Mouse (Mus musculus) CD4-positive, CD25-positive, alpha-beta regulatory T cell (primary cell): ENCODE data around the gene Ppp1r2. TPM values are rescaled to one million over a fixed set of nuclear protein-coding genes. Genes with fewer than 3 reads are reported as not detected.

Experiments used
- polyA plus RNA-seq: library from polyadenylated mRNA; unstranded; fragments of 100-300 nt; shearing (Covaris generic); gene quantifications from one replicate; pipeline ENCODE4 v1.2.1, GENCODE M21; 2017

The Ppp1r2 gene
- polyA plus RNA-seq, result 46.9 TPM

DNA sequence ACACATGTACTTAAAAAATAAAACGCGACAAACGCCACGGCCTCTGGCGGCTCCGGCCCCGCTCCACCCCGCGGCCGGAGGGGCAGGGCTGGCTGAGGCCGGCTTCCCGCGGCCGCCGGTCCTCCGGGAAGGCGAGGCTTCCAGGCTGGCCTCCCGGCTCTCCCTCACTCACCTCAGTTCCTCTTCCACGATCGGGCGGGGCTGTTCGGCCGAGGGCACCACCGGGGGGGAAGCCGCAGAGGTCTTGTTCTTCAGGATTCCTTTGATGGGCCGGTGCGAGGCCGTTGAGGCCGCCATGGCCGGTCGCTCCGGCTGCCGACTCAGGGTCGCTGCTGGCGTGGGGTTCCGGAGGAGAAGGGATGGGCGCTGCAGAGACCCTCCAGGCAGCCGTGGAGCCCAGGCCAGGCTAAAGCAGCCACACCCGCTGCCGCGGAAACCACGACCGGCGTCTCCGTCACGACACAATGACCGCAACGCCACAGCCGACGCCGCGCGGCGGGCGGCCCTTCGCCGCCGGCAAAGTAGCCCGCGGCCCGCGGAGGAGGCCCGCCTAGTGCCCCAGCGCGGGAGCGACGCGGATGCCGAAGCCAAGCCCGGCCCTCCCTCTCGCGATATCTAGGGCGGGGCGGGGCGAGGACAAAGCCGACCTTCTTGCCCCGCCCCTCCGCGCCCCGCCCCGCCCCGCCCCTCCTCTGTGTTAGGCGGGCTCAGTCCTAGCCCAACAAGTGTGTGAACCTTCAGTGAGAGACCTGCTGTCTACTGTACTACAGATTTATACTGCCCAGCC is at the start of gene Ppp1r2:
Gene Ppp1r2, minus strand, starts transcription at position 604 of the 787 bp plus-strand sequence.

DNA sequence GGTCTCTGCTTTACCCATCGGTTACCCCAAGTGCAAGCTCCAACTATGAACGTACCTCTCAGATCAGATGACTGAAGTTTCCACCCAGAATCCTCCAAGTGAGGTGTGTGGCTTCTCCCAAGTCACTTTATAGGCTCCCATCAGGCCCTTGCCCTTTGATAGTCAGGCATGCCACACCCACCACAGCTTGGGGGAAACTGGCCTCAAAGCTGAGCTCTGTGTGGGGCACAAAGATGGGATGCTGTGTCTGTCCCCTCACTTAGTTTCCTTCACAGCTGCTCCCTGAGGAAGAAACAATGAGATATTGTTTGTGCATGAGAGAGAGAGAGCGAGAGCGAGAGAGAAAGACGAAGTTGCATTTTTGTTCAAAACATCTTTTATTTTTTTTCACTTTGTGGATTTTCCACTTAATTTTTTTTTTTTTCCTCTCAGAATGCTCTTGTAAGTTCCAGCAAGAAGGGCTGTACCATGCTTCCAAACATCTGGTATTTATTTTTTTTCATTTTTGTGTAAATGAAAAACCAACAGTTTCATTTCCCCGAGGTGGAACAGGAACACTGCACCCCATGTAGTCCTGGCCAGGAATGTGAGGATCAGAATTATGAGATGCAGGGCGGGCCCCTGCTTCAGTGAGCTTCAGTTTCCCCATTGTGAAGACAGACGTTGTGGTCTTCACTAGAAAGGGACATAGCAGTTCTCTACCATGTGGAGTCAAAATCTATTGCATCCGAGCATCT is 39.6 kb upstream of the Ppp1r2 start, which contains the start of gene Apod:
Gene Apod, minus strand, starts transcription at position 312 of the 737 bp plus-strand sequence.

Other genes with a start within 250 kb of the Ppp1r2 start
- gene Xxylt1, start 193.8 kb downstream of the Ppp1r2 start, polyA plus RNA-seq, result 73.5 TPM
- gene Acap2, start 74.0 kb downstream of the Ppp1r2 start, polyA plus RNA-seq, result 41.9 TPM
- 0.11 TPM for gene Apod, start 39.5 kb upstream of the Ppp1r2 start, polyA plus RNA-seq
- gene Bdh1, start 147.0 kb upstream of the Ppp1r2 start, polyA plus RNA-seq, result 47.0 TPM